ENCODE assay signal across 8 mouse cellular contexts in genomic region chr1:75236117-75237050, GRCm38 (mm10). TPM values are rescaled to one million over a fixed set of nuclear protein-coding genes. Genes with fewer than 3 reads are reported as not detected.
A peak's percentile ranks its signal among the peaks of the same experiment; 100 is the strongest.
DNase-seq lines count a peak whose midpoint lies in the region; ATAC-seq and TF ChIP-seq lines count a peak whose summit lies in the region.

TSS of gene Dnajb2 (plus strand) at chr1:75236406.

- WGBS in hindbrain, postnatal 0 days: 1% methylated on average over 62 of the region's 64 CpGs

- H3K9me3 ChIP-seq in hindbrain, postnatal 0 days (ENCODE audit: low read length): no peaks in the 10 kb centered on the region

- peak within 1 kb of the TSS; percentile 84 for H3K9ac ChIP-seq in hindbrain, postnatal 0 days (replicated peaks; ENCODE audit: low read length)

- H3K27me3 ChIP-seq in hindbrain, postnatal 0 days (ENCODE audit: insufficient read depth, low read length): no peaks in the 10 kb centered on the region

- H3K36me3 ChIP-seq in hindbrain, postnatal 0 days (ENCODE audit: insufficient read depth, low read length): no peaks in the 10 kb centered on the region; the same call in 1 of the 2 replicates

- TF ChIP-seq CTCF in cortical plate, adult 2 months (IDR thresholded peaks at IDR 0.05; ENCODE audit: extremely low read depth, insufficient read depth, low read length): no peak
- TF ChIP-seq CTCF in hindbrain, postnatal 0 days (IDR thresholded peaks at IDR 0.05; ENCODE audit: low read depth): no peak

- H3K4me2 ChIP-seq in hindbrain, postnatal 0 days (ENCODE audit: low read depth, low read length): peak within 1 kb of the TSS; percentile 96

- peak; percentile 80 for DNase-seq in gastrocnemius, postnatal 10 days
- DNase-seq in hindbrain, postnatal 0 days (ENCODE audit: low spot score): peak; percentile 85
- peak; percentile 74 to 87 for DNase-seq in left cerebral cortex, adult 8-10 months (ENCODE audit: low spot score in 2 of 2)
- DNase-seq in right cerebral cortex, adult 2 months (ENCODE audit: low spot score in 2 of 2): peak; percentile 81 to 88
- peak; percentile 57 for DNase-seq in urinary bladder, postnatal 10 days (ENCODE audit: low spot score)

- peak; percentile 67 for ATAC-seq in activated CD4-positive, CD25-positive, alpha-beta regulatory T cell, adult 4 months
- peak; percentile 90 for ATAC-seq in hindbrain, postnatal 0 days
- ATAC-seq in megakaryocyte, adult 5-6 weeks (ENCODE audit: poor library complexity, severe bottlenecking): peak; percentile 85

- H3K27ac ChIP-seq in cortical plate, adult 2 months (ENCODE audit: insufficient read depth, low read length): peak within 1 kb of the TSS; percentile 99
- peak within 1 kb of the TSS; percentile 85 for H3K27ac ChIP-seq in hindbrain, postnatal 0 days

- peak; percentile 88 for TF ChIP-seq POLR2A in cortical plate, adult 2 months (IDR thresholded peaks at IDR 0.05; ENCODE audit: extremely low read depth, insufficient read depth, low read length)

- peaks cover 1% of the 10 kb centered on the region; the same call in 1 of the 2 replicates for H3K4me1 ChIP-seq in cortical plate, adult 2 months (ENCODE audit: control insufficient read depth, insufficient read depth, low read length)
- H3K4me1 ChIP-seq in hindbrain, postnatal 0 days (ENCODE audit: insufficient read depth, low read length): 0 out of 2 replicates have a peak, but pooled peaks cover 6% of the 10 kb centered on the region

- H3K4me3 ChIP-seq in cortical plate, adult 2 months (ENCODE audit: insufficient read depth, low read length): peak within 1 kb of the TSS; percentile 59
- H3K4me3 ChIP-seq in hindbrain, postnatal 0 days (ENCODE audit: low read length): peak within 1 kb of the TSS; percentile 67

RNA-seq across cellular contexts. Expression of gene Dnajb2, which starts in this region (rescaled TPM):
- polyA plus RNA-seq in activated CD4-positive, CD25-positive, alpha-beta regulatory T cell, adult 4 months (2017; shearing (Covaris generic)): 1 to 10 TPM; 5.9 to 7.1 TPM
- 104 and 115 TPM in 2 replicates for polyA plus RNA-seq in cortical plate, adult 2 months (2012; rRNA removed)
- 10 to 100 TPM; 32.4 to 38.8 TPM for total RNA-seq in gastrocnemius, postnatal 10 days (2021)
- 33.3 and 48.0 TPM in 2 replicates for total RNA-seq in hindbrain, postnatal 0 days (2014; rRNA removed)
- 62.6 and 64.5 TPM in 2 replicates for polyA plus RNA-seq in hindbrain, postnatal 0 days (2015; fragmentation: Nextera tagmentation; extraction: Ambion mirVana)
- 100 to 1,000 TPM in 3 of 4 experiments, 10 to 100 TPM in 1; 98.9 to 111 (median 108) TPM for total RNA-seq in left cerebral cortex, adult 8-10 months (2022)
- 1.9 and 2.6 TPM in 2 replicates for total RNA-seq in megakaryocyte, adult 5-6 weeks (2015)
- total RNA-seq in megakaryocyte, adult 5-6 weeks (2017): 5.9 and 7.3 TPM in 2 replicates

Comparison
In these comparisons a context has a peak if more than half of its experiments do, and no peak if none do; other contexts are left out.
1. Peak in every context shown above with its lines: DNase-seq, ATAC-seq, H3K4me3 ChIP-seq and H3K27ac ChIP-seq.